Comparison of ENCODE assay signal across 11 mouse cellular contexts in the genomic region with DNA sequence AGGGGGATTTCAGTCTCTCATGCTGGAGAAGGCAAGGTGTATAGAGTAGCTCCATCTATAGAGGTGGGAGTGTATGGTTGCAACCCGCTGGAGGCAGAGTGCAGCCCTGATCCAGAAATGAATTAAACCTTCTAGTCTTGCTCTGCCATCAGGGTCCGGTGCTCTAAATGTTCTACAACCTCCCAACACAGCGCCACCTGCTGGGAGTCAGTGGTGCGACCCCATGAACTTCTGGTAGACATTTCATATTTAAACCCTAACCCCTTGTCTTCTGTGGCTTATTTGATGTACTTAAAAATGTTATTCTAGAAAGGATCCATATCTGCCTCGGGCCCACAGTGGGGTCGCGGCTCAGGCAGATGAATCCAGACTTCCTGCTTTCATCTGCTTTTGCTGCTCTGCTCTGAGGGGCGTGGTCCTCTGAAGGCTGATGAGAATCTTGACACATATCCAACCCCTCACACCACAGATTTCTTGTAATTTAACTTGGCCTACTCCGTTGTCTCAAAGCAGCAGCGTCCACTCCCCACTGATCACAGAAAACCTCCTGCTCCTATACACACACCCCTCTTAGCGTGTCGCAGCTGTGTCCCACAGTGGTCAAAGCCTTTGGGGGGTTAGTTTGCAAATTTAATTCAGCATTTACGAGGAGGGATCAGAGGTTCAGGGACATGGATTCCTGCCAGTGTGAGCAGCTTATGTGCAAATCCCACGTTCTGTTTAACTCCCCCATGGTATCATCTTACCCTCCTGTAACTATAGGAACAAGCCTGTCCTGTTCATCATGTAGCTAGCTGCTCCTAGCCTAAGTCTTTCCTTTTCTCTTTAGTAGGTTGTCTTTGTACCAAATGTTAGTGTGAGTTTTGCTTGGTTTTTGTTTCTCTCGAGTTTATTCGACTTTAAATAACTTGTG. TPM values are rescaled to one million over a fixed set of nuclear protein-coding genes. Genes with fewer than 3 reads are reported as not detected.
DNase-seq lines count a peak whose midpoint lies in the region; ATAC-seq lines count a peak whose summit lies in the region.
"Had no signal": no experiment of that assay in that cellular context is flagged by ENCODE, and none has a peak within 500 bp of the region (broad histone marks: within the 10 kb centered on the region; RNA-seq: fewer than 3 reads in every experiment).

No protein-coding gene starts in this region.

- 49% methylated on average over 16 of the region's 16 CpGs for WGBS in embryonic facial prominence, embryonic 13.5 days
- 79% methylated on average over 16 of the region's 16 CpGs for WGBS in forebrain, embryonic 15.5 days

- H3K36me3 ChIP-seq in embryonic facial prominence, embryonic 13.5 days: no peaks in the 10 kb centered on the region
- H3K36me3 ChIP-seq in forebrain, embryonic 15.5 days: no peaks in the 10 kb centered on the region
- H3K36me3 ChIP-seq: heart, embryonic 15.5 days; neural tube, embryonic 13.5 days had no signal

- no peak overlapping the region for H3K9ac ChIP-seq in embryonic facial prominence, embryonic 13.5 days
- H3K9ac ChIP-seq in forebrain, embryonic 15.5 days (replicated peaks): no peak overlapping the region
- H3K9ac ChIP-seq: heart, embryonic 15.5 days; neural tube, embryonic 13.5 days had no signal

- peak; percentile 17 to 60 for DNase-seq in adrenal gland, adult (ENCODE audit: inconsistent age in 2 of 2, low spot score in 1 of 2)
- no peak for DNase-seq in adrenal gland, adult 8-10 months
- DNase-seq in left cerebral cortex, postnatal 4 days: peak; percentile 35
- no peak for DNase-seq in left cerebral cortex, adult 8-10 months (ENCODE audit: low spot score in 2 of 2)
- DNase-seq in lung, postnatal 36 days: peak; percentile 55
- no peak for DNase-seq in adipocyte (ENCODE audit: low spot score)

- peaks cover 11% of the 10 kb centered on the region for H3K4me1 ChIP-seq in embryonic facial prominence, embryonic 13.5 days
- no peaks in the 10 kb centered on the region for H3K4me1 ChIP-seq in forebrain, embryonic 15.5 days

- H3K9me3 ChIP-seq in embryonic facial prominence, embryonic 13.5 days: no peaks in the 10 kb centered on the region
- no peaks in the 10 kb centered on the region for H3K9me3 ChIP-seq in forebrain, embryonic 15.5 days
- H3K9me3 ChIP-seq: heart, embryonic 15.5 days; neural tube, embryonic 13.5 days had no signal

- peak overlapping the region; percentile 29; the same call in 1 of the 2 replicates for H3K4me2 ChIP-seq in embryonic facial prominence, embryonic 13.5 days
- H3K4me2 ChIP-seq in forebrain, embryonic 15.5 days (replicated peaks): no peak overlapping the region
- H3K4me2 ChIP-seq: heart, embryonic 15.5 days had no signal

- peak overlapping the region; percentile 24 for H3K27ac ChIP-seq in embryonic facial prominence, embryonic 13.5 days
- no peak overlapping the region for H3K27ac ChIP-seq in forebrain, embryonic 15.5 days (replicated peaks)
- H3K27ac ChIP-seq: heart, embryonic 15.5 days; neural tube, embryonic 13.5 days had no signal

- peak; percentile 32; the same call in 1 of the 2 replicates for ATAC-seq in embryonic facial prominence, embryonic 13.5 days (ENCODE audit: insufficient number of reproducible peaks, insufficient read depth, low FRiP score, low TSS enrichment, low read depth)
- ATAC-seq in forebrain, embryonic 15.5 days (replicated peaks): no peak

- intact Hi-C loops in left cerebral cortex, postnatal 4 days (cut with DNase I): no loop called here

- H3K27me3 ChIP-seq in embryonic facial prominence, embryonic 13.5 days: no peaks in the 10 kb centered on the region
- H3K27me3 ChIP-seq in forebrain, embryonic 15.5 days: no peaks in the 10 kb centered on the region
- H3K27me3 ChIP-seq: heart, embryonic 15.5 days; neural tube, embryonic 13.5 days had no signal

- H3K4me3 ChIP-seq in embryonic facial prominence, embryonic 13.5 days: no peak overlapping the region
- H3K4me3 ChIP-seq in forebrain, embryonic 15.5 days: no peak overlapping the region
- H3K4me3 ChIP-seq: heart, embryonic 15.5 days; neural tube, embryonic 13.5 days had no signal

RNA-seq across cellular contexts. Expression of a gene that starts 3.9 kb away (rescaled TPM):
- total RNA-seq in adrenal gland, adult 8-10 months (2022): 1 to 10 TPM; 1.0 to 1.6 (median 1.3) TPM
- under 1 TPM; 0.50 to 0.60 TPM for total RNA-seq in left cerebral cortex, postnatal 4 days (2021)
- 1 to 10 TPM; 1.3 to 4.3 (median 1.9) TPM for total RNA-seq in left cerebral cortex, adult 8-10 months (2022)
- polyA plus RNA-seq in embryonic facial prominence, embryonic 13.5 days (2015; fragmentation: Nextera tagmentation; extraction: Ambion mirVana): 0.22 and 0.39 TPM in 2 replicates
- polyA plus RNA-seq in forebrain, embryonic 15.5 days (2015; fragmentation: Nextera tagmentation; extraction: Ambion mirVana): 0.15 and 0.29 TPM in 2 replicates

RNA-seq across cellular contexts. Expression of a gene that starts 10.9 kb away (rescaled TPM):
- 10 to 100 TPM; 15.4 to 23.8 (median 20.3) TPM for total RNA-seq in adrenal gland, adult 8-10 months (2022)
- 10 to 100 TPM; 16.9 to 20.4 TPM for total RNA-seq in left cerebral cortex, postnatal 4 days (2021)
- 10 to 100 TPM in 3 of 4 experiments, 1 to 10 TPM in 1; 9.6 to 11.9 (median 10.5) TPM for total RNA-seq in left cerebral cortex, adult 8-10 months (2022)
- 23.9 and 24.9 TPM in 2 replicates for polyA plus RNA-seq in embryonic facial prominence, embryonic 13.5 days (2015; fragmentation: Nextera tagmentation; extraction: Ambion mirVana)
- polyA plus RNA-seq in forebrain, embryonic 15.5 days (2015; fragmentation: Nextera tagmentation; extraction: Ambion mirVana): 17.2 and 17.8 TPM in 2 replicates

RNA-seq across cellular contexts. Expression of a gene that starts 38.6 kb away (rescaled TPM):
- total RNA-seq in adrenal gland, adult 8-10 months (2022): not detected
- not detected for total RNA-seq in left cerebral cortex, postnatal 4 days (2021)
- total RNA-seq in left cerebral cortex, adult 8-10 months (2022): not detected
- polyA plus RNA-seq in embryonic facial prominence, embryonic 13.5 days (2015; fragmentation: Nextera tagmentation; extraction: Ambion mirVana): 0.43 TPM in 1 of 2 replicates, not detected in the other
- not detected in 2 replicates for polyA plus RNA-seq in forebrain, embryonic 15.5 days (2015; fragmentation: Nextera tagmentation; extraction: Ambion mirVana)
- polyA plus RNA-seq: C2C12; heart, embryonic 15.5 days; neural tube, embryonic 13.5 days had no signal

RNA-seq across cellular contexts. Expression of a gene that starts 55.6 kb away (rescaled TPM):
- total RNA-seq in adrenal gland, adult 8-10 months (2022): not detected
- total RNA-seq in left cerebral cortex, postnatal 4 days (2021): not detected
- not detected for total RNA-seq in left cerebral cortex, adult 8-10 months (2022)
- not detected in 2 replicates for polyA plus RNA-seq in embryonic facial prominence, embryonic 13.5 days (2015; fragmentation: Nextera tagmentation; extraction: Ambion mirVana)
- not detected in 2 replicates for polyA plus RNA-seq in forebrain, embryonic 15.5 days (2015; fragmentation: Nextera tagmentation; extraction: Ambion mirVana)
- polyA plus RNA-seq: C2C12; heart, embryonic 15.5 days; neural tube, embryonic 13.5 days had no signal

Comparison
In these comparisons a context has a peak if more than half of its experiments do, and no peak if none do; other contexts are left out.
1. DNase-seq: peak in adrenal gland, adult (2 of 2), left cerebral cortex, postnatal 4 days (single experiment) and lung, postnatal 36 days (single experiment); none in adrenal gland, adult 8-10 months (single experiment), left cerebral cortex, adult 8-10 months (0 of 2) and adipocyte (single experiment).